Mouse (Mus musculus): ENCODE measurements around the gene Hrh3. TPM values are rescaled to one million over a fixed set of nuclear protein-coding genes. Genes with fewer than 3 reads are reported as not detected.

The Hrh3 gene
- polyA plus RNA-seq, 1 experiment from 2014 or later: not detected

DNA sequence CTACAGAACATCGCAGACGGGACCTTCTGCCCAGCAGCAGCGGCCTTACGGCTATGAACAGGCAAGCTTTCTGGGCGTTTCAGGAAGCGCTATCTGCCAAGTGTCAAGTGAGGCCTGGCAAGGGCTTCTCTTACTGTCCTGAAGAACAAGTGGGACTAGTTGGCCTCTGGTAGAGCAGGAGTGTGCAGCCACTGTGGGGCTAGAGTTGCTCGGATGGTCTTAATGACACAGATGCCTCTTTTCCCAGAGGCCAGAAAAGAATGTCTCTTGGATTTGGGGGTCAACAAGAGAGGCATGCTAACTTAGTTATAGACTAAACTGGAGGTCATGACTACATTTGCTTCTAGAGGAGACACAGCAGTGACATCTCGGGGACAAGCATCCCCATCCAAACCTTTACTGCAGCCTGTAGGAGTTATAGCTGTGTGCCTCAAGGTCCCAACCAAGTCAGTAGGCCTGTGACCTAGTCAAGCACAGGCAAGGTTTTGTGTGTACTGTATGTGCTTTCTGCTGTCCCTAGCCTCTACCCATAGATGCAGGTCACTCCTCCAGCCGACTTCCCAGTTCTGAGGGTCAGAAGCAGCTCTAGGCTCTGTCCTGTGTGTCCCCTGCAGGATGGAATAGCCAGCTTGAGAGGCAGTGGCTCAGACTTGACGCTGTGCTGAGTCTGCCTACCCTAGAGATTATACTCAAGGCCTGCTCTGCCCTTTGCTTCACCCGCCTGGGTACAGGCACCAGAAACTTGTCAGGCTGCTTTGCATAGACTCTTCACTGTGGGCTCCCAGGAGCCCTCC, 40.8 kb downstream of the Hrh3 start:
- no peak for TF ChIP-seq CTCF (IDR thresholded peaks at IDR 0.05; ENCODE audit: low read depth)
- peaks cover 44% of the 10 kb centered on the region for H3K36me3 ChIP-seq (ENCODE audit: control insufficient read depth, insufficient read depth)
- 95% methylated on average over 11 of the region's 11 CpGs for WGBS
- H3K9ac ChIP-seq (ENCODE audit: low read depth, low read length): no peak overlapping the region
- no peak overlapping the region for H3K27ac ChIP-seq (ENCODE audit: low read depth, low read length)
- ATAC-seq: no peak
- no peak overlapping the region for H3K4me2 ChIP-seq (replicated peaks; ENCODE audit: low read depth)
- H3K27me3 ChIP-seq (replicated peaks; ENCODE audit: control insufficient read depth, insufficient read depth, low read length): no peaks in the 10 kb centered on the region
- no peaks in the 10 kb centered on the region for H3K9me3 ChIP-seq (ENCODE audit: control insufficient read depth)
- H3K4me3 ChIP-seq (ENCODE audit: low read depth, low read length): no peak overlapping the region
- H3K4me1 ChIP-seq (replicated peaks; ENCODE audit: control insufficient read depth, insufficient read depth, low read length): no peaks in the 10 kb centered on the region

GRCm38 (mm10) chr2:180053001-180053400, 51.3 kb downstream of the Hrh3 start:
- H3K9ac ChIP-seq (ENCODE audit: low read depth, low read length): no peak overlapping the region
- H3K27me3 ChIP-seq (replicated peaks; ENCODE audit: control insufficient read depth, insufficient read depth, low read length): no peaks in the 10 kb centered on the region
- no peak for TF ChIP-seq CTCF (IDR thresholded peaks at IDR 0.05; ENCODE audit: low read depth)
- H3K36me3 ChIP-seq (ENCODE audit: control insufficient read depth, insufficient read depth): peaks cover 33% of the 10 kb centered on the region
- H3K4me2 ChIP-seq (replicated peaks; ENCODE audit: low read depth): no peak overlapping the region
- ATAC-seq: no peak
- H3K27ac ChIP-seq (ENCODE audit: low read depth, low read length): no peak overlapping the region
- no peaks in the 10 kb centered on the region for H3K9me3 ChIP-seq (ENCODE audit: control insufficient read depth)
- 97% methylated on average over 9 of the region's 9 CpGs for WGBS
- no peak overlapping the region for H3K4me3 ChIP-seq (ENCODE audit: low read depth, low read length)
- no peaks in the 10 kb centered on the region for H3K4me1 ChIP-seq (replicated peaks; ENCODE audit: control insufficient read depth, insufficient read depth, low read length)

- no peaks in the 10 kb centered on the region for H3K4me1 ChIP-seq (replicated peaks; ENCODE audit: control insufficient read depth, insufficient read depth, low read length)
Observed at GRCm38 (mm10) chr2:180051986-180052733, 52.1 kb downstream of the Hrh3 start.

GRCm38 (mm10) chr2:180050986-180051385, 53.3 kb downstream of the Hrh3 start:
- TF ChIP-seq CTCF (IDR thresholded peaks at IDR 0.05; ENCODE audit: low read depth): peak; percentile 96
- WGBS: 20% methylated on average over 5 of the region's 5 CpGs
- Histone ChIP-seq H3K9me3 (ENCODE audit: control insufficient read depth) (no peaks in the 10 kb centered on the region), H3K4me1 (replicated peaks; ENCODE audit: control insufficient read depth, insufficient read depth, low read length) (no peaks in the 10 kb centered on the region), H3K27ac (ENCODE audit: low read depth, low read length) (no peak overlapping the region), H3K4me3 (ENCODE audit: low read depth, low read length) (no peak overlapping the region), H3K36me3 (ENCODE audit: control insufficient read depth, insufficient read depth) (peaks cover 15% of the 10 kb centered on the region), H3K4me2 (replicated peaks; ENCODE audit: low read depth) (no peak overlapping the region), H3K9ac (ENCODE audit: low read depth, low read length) (no peak overlapping the region), H3K27me3 (replicated peaks; ENCODE audit: control insufficient read depth, insufficient read depth, low read length) (no peaks in the 10 kb centered on the region)
- peak; percentile 44 for ATAC-seq

More at GRCm38 (mm10) chr2:180051986-180052733, 52.1 kb downstream of the Hrh3 start:
- no peak overlapping the region for H3K9ac ChIP-seq (ENCODE audit: low read depth, low read length)
- H3K27me3 ChIP-seq (replicated peaks; ENCODE audit: control insufficient read depth, insufficient read depth, low read length): no peaks in the 10 kb centered on the region
- ATAC-seq: no peak
- H3K9me3 ChIP-seq (ENCODE audit: control insufficient read depth): no peaks in the 10 kb centered on the region
- 91% methylated on average over 14 of the region's 14 CpGs for WGBS
- TF ChIP-seq CTCF (IDR thresholded peaks at IDR 0.05; ENCODE audit: low read depth): peak; percentile 64
- H3K36me3 ChIP-seq (ENCODE audit: control insufficient read depth, insufficient read depth): peaks cover 25% of the 10 kb centered on the region
- H3K4me2 ChIP-seq (replicated peaks; ENCODE audit: low read depth): no peak overlapping the region
- H3K4me3 ChIP-seq (ENCODE audit: low read depth, low read length): no peak overlapping the region
- H3K27ac ChIP-seq (ENCODE audit: low read depth, low read length): no peak overlapping the region

Other genes with a start within 250 kb of the Hrh3 start
- gene Taf4, start 127.8 kb downstream of the Hrh3 start, polyA plus RNA-seq (2015; fragmentation: Nextera tagmentation; extraction: Ambion mirVana): 2.3 and 3.0 TPM in 2 replicates
- gene Lsm14b, start 79.5 kb downstream of the Hrh3 start, polyA plus RNA-seq (2015; fragmentation: Nextera tagmentation; extraction: Ambion mirVana): 3.2 and 3.7 TPM in 2 replicates
- 423 and 444 TPM in 2 replicates for gene Psma7, start 62.1 kb downstream of the Hrh3 start, polyA plus RNA-seq (2015; fragmentation: Nextera tagmentation; extraction: Ambion mirVana)
- 1.2 and 1.3 TPM in 2 replicates for gene Ss18l1, start 62.0 kb downstream of the Hrh3 start, polyA plus RNA-seq (2015; fragmentation: Nextera tagmentation; extraction: Ambion mirVana)
- 9.8 and 11.1 TPM in 2 replicates for gene Mtg2, start 33.9 kb downstream of the Hrh3 start, polyA plus RNA-seq (2015; fragmentation: Nextera tagmentation; extraction: Ambion mirVana)
- gene Osbpl2, start 14.8 kb upstream of the Hrh3 start, polyA plus RNA-seq (2015; fragmentation: Nextera tagmentation; extraction: Ambion mirVana): 22.9 and 26.4 TPM in 2 replicates
- gene Adrm1, start 67.0 kb upstream of the Hrh3 start, polyA plus RNA-seq (2015; fragmentation: Nextera tagmentation; extraction: Ambion mirVana): 132 and 142 TPM in 2 replicates
- 19.8 and 23.5 TPM in 2 replicates for gene Lama5, start 121.4 kb upstream of the Hrh3 start, polyA plus RNA-seq (2015; fragmentation: Nextera tagmentation; extraction: Ambion mirVana)
- 442 and 454 TPM in 2 replicates for gene Rps21, start 152.9 kb upstream of the Hrh3 start, polyA plus RNA-seq (2015; fragmentation: Nextera tagmentation; extraction: Ambion mirVana)
- gene Cables2, start 169.0 kb upstream of the Hrh3 start, polyA plus RNA-seq (2015; fragmentation: Nextera tagmentation; extraction: Ambion mirVana): 8.2 and 8.4 TPM in 2 replicates
- 0.18 and 0.25 TPM in 2 replicates for gene Rbbp8nl, start 185.4 kb upstream of the Hrh3 start, polyA plus RNA-seq (2015; fragmentation: Nextera tagmentation; extraction: Ambion mirVana)
- 20.9 and 23.9 TPM in 2 replicates for gene Gata5, start 230.2 kb upstream of the Hrh3 start, polyA plus RNA-seq (2015; fragmentation: Nextera tagmentation; extraction: Ambion mirVana)